Mouse (Mus musculus) liver, embryonic 16.5 days (tissue): ENCODE data around the gene Tmtc1. TPM values are rescaled to one million over a fixed set of nuclear protein-coding genes. Genes with fewer than 3 reads are reported as not detected.

Source experiments
- ATAC-seq: fragments of 200-750 bp; cut with Nextera tagmentation; 2 replicates; pipeline ENCODE4 v1.8.0; 2017; ENCODE audit warnings: low read depth, mild to moderate bottlenecking, moderate number of reproducible peaks, moderate library complexity
- H3K27ac ChIP-seq: fragments of 300-500 bp; sonication (generic); 2 replicates; pipeline ENCODE4 v1.5.1; 2014; ENCODE audit warnings: mild to moderate bottlenecking, low read length
- H3K27me3 ChIP-seq: fragments of 300-500 bp; sonication (generic); 2 replicates; pipeline ENCODE4 v1.6.1; 2014; ENCODE audit warnings: low read depth, low read length, mixed read lengths; ENCODE audit not compliant: control insufficient read depth, insufficient read depth
- H3K36me3 ChIP-seq: fragments of 300-500 bp; sonication (generic); 2 replicates; pipeline ENCODE4 v1.6.1; 2014; ENCODE audit warnings: mild to moderate bottlenecking; ENCODE audit not compliant: control insufficient read depth, insufficient read depth
- H3K4me1 ChIP-seq: fragments of 300-500 bp; sonication (generic); 2 replicates; pipeline ENCODE4 v1.6.1; 2014; ENCODE audit warnings: low read depth, low read length, mixed read lengths; ENCODE audit not compliant: control insufficient read depth
- H3K4me2 ChIP-seq: fragments of 300-500 bp; sonication (generic); 2 replicates; pipeline ENCODE4 v1.6.1; 2014; ENCODE audit warnings: low read depth, low read length, mixed read lengths
- H3K4me3 ChIP-seq: fragments of 300-500 bp; sonication (generic); 2 replicates; pipeline ENCODE4 v1.5.1; 2014; ENCODE audit warnings: low read depth, mild to moderate bottlenecking, low read length
- H3K9ac ChIP-seq: fragments of 300-500 bp; sonication (generic); 2 replicates; pipeline ENCODE4 v1.6.1; 2014; ENCODE audit warnings: low read depth, low read length
- H3K9me3 ChIP-seq: fragments of 300-500 bp; sonication (generic); replicated peaks from 2 replicates; pipeline ENCODE4 v1.6.1; 2016; ENCODE audit warnings: low read length; ENCODE audit not compliant: control insufficient read depth
- WGBS: fragments of 180-500 bp; shearing (Covaris S2); extraction: QIAGEN DNeasy Blood & Tissue Kit; methylation state at CpG from one replicate; pipeline ENCODE4 v1.1.7; 2014; ENCODE audit not compliant: insufficient replicate concordance; 5-methylcytosine and 5-hydroxymethylcytosine counted together
- polyA plus RNA-seq: library from polyadenylated mRNA; unstranded; fragments of >200 nt; fragmentation: Nextera tagmentation; extraction: Ambion mirVana; gene quantifications from 2 replicates; pipeline ENCODE4 v1.2.1, GENCODE M21; 2015

Gene Tmtc1
- polyA plus RNA-seq, 1 experiment from 2014 or later: 0.06 TPM

GRCm38 (mm10) chr6:148296418-148296817, 147.8 kb downstream of the Tmtc1 start:
- no peak overlapping the region for H3K27ac ChIP-seq
- H3K27me3 ChIP-seq: no peaks in the 10 kb centered on the region
- H3K4me2 ChIP-seq: no peak overlapping the region
- H3K9me3 ChIP-seq: no peaks in the 10 kb centered on the region
- H3K36me3 ChIP-seq: no peaks in the 10 kb centered on the region
- ATAC-seq: no peak
- no peak overlapping the region for H3K9ac ChIP-seq
- no peaks in the 10 kb centered on the region for H3K4me1 ChIP-seq
- H3K4me3 ChIP-seq: no peak overlapping the region

DNA sequence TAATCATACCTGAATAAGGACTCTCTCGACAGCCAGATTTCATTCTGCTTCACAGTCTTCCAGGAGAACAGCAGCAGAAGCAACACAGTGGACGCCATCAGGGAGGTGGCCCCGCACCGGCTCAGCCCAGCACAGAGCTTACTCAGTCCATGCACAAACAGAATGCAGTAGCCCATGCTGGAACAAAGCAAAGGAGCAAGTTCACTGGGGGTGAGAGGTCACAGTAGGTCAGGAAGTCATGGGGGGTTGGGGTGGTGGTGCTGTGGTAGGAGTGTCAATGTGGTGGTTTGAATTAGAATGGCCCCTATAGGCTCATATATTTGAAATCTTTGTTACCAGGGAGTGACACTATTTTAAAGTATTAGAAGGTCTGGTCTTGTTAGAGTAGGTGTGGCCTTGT, 149.7 kb downstream of the Tmtc1 start:
- WGBS: 56% methylated on average over 4 of the region's 4 CpGs
- Histone ChIP-seq H3K27ac (no peak overlapping the region), H3K9ac (no peak overlapping the region), H3K4me1 (no peaks in the 10 kb centered on the region), H3K27me3 (no peaks in the 10 kb centered on the region), H3K9me3 (no peaks in the 10 kb centered on the region), H3K4me2 (no peak overlapping the region), H3K36me3 (no peaks in the 10 kb centered on the region), H3K4me3 (no peak overlapping the region)
- ATAC-seq: peak; percentile 71

- no peaks in the 10 kb centered on the region for H3K36me3 ChIP-seq
- ATAC-seq: no peak
- no peaks in the 10 kb centered on the region for H3K27me3 ChIP-seq
Measured at GRCm38 (mm10) chr6:148290865-148291264, 153.3 kb downstream of the Tmtc1 start.

DNA sequence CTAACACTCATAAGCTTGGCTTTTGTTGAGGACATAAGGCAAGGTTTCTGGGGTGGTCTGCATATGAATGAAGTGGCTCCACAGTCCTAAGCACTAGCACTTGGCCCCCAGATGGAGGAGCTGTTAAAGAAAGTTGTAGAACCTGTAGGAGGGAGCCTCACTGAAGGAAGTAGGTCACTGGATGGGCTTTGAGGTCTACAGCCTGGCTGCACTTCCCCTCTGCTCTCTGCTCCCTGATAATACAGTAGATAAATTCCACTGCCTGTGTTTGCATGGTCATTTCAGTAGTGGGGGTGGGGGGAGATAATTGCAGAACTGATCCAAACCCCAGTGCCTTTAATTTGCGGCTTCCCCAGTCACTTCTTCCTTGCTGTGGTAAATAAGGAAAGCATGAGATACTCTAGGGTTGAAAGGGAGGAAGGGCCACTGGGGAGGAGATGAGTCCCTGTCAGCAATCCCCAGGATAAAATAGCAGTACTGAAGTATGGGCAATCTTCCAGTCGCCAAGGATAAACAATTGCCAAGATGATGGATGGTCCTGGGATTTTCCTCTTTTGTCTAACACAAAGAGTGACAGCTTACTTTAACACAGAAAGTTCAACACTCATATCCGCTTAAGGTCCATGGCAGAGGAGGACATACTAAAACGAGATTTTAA, 160.8 kb downstream of the Tmtc1 start:
- no peak for ATAC-seq
- H3K4me3 ChIP-seq: no peak overlapping the region
- H3K27me3 ChIP-seq: no peaks in the 10 kb centered on the region
- no peak overlapping the region for H3K27ac ChIP-seq
- no peaks in the 10 kb centered on the region for H3K36me3 ChIP-seq
- H3K4me2 ChIP-seq: no peak overlapping the region
- no peaks in the 10 kb centered on the region for H3K9me3 ChIP-seq
- no peaks in the 10 kb centered on the region for H3K4me1 ChIP-seq
- no peak overlapping the region for H3K9ac ChIP-seq
- 41% methylated on average over 4 of the region's 4 CpGs for WGBS

More at GRCm38 (mm10) chr6:148290865-148291264, 153.3 kb downstream of the Tmtc1 start:
- Histone ChIP-seq H3K9ac (no peak overlapping the region), H3K4me1 (no peaks in the 10 kb centered on the region), H3K4me2 (no peak overlapping the region), H3K9me3 (no peaks in the 10 kb centered on the region), H3K27ac (no peak overlapping the region), H3K4me3 (no peak overlapping the region)

- H3K4me3 ChIP-seq: no peak overlapping the region
- H3K27ac ChIP-seq: no peak overlapping the region
- H3K4me1 ChIP-seq: no peaks in the 10 kb centered on the region
- H3K27me3 ChIP-seq: no peaks in the 10 kb centered on the region
- ATAC-seq: no peak
- H3K9ac ChIP-seq: no peak overlapping the region
- no peaks in the 10 kb centered on the region for H3K36me3 ChIP-seq
- H3K4me2 ChIP-seq: no peak overlapping the region
- 74% methylated on average over 6 of the region's 6 CpGs for WGBS
- H3K9me3 ChIP-seq: no peaks in the 10 kb centered on the region
Measured at GRCm38 (mm10) chr6:148279240-148279639, 164.9 kb downstream of the Tmtc1 start.

DNA sequence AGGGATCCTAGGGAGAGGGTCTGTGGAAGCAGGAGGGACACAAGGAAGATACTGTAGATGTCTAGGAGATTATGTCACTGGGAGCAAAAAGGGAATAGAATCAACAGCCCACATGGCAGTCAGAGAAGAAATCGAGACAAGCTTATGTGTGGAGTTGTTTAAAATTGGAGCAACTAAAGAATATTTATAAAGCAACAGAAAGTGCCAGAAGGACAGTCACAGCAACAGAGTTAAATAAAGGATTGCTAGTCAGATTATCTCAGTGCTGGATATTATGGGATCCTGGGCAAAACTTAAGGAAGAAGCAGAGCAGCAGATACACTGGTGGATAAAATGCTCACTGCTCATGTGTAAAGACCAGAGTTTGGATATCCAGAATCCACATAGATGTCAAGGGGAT, 167.8 kb downstream of the Tmtc1 start:
- Histone ChIP-seq H3K4me2 (no peak overlapping the region), H3K9me3 (no peaks in the 10 kb centered on the region), H3K27ac (no peak overlapping the region), H3K27me3 (no peaks in the 10 kb centered on the region), H3K4me1 (no peaks in the 10 kb centered on the region), H3K9ac (no peak overlapping the region), H3K36me3 (no peaks in the 10 kb centered on the region), H3K4me3 (no peak overlapping the region)
- ATAC-seq: no peak
- 52% methylated on average over 1 of the region's 1 CpGs for WGBS

- Histone ChIP-seq H3K27me3 (no peaks in the 10 kb centered on the region), H3K4me2 (no peak overlapping the region), H3K4me1 (no peaks in the 10 kb centered on the region), H3K27ac (no peak overlapping the region), H3K9ac (no peak overlapping the region), H3K9me3 (no peaks in the 10 kb centered on the region), H3K4me3 (no peak overlapping the region), H3K36me3 (no peaks in the 10 kb centered on the region)
- ATAC-seq: no peak
- 55% methylated on average over 4 of the region's 4 CpGs for WGBS
Measured at GRCm38 (mm10) chr6:148275046-148275445, 169.1 kb downstream of the Tmtc1 start.

DNA sequence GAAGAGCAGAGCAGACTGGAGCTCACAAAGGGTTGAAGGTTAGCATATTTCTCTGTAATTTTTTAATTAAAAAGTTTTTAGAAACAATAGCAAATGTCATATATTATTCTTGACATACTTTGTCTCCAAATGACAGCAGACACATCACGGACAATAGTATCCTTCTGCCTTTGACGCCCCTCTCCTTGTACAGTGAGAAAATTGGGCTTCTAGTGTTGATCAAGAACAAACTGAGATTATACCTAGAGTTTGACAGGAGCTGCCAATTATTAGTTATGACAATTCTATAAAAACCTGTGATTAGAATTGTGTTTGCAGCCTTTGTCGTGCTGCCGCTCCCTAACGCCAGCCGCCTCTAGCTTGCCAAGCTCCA, 183.5 kb downstream of the Tmtc1 start:
- Histone ChIP-seq H3K36me3 (no peaks in the 10 kb centered on the region), H3K4me3 (no peak overlapping the region), H3K9ac (no peak overlapping the region), H3K4me1 (no peaks in the 10 kb centered on the region), H3K4me2 (no peak overlapping the region), H3K9me3 (no peaks in the 10 kb centered on the region), H3K27ac (no peak overlapping the region), H3K27me3 (no peaks in the 10 kb centered on the region)
- WGBS: 82% methylated on average over 6 of the region's 6 CpGs
- no peak for ATAC-seq

DNA sequence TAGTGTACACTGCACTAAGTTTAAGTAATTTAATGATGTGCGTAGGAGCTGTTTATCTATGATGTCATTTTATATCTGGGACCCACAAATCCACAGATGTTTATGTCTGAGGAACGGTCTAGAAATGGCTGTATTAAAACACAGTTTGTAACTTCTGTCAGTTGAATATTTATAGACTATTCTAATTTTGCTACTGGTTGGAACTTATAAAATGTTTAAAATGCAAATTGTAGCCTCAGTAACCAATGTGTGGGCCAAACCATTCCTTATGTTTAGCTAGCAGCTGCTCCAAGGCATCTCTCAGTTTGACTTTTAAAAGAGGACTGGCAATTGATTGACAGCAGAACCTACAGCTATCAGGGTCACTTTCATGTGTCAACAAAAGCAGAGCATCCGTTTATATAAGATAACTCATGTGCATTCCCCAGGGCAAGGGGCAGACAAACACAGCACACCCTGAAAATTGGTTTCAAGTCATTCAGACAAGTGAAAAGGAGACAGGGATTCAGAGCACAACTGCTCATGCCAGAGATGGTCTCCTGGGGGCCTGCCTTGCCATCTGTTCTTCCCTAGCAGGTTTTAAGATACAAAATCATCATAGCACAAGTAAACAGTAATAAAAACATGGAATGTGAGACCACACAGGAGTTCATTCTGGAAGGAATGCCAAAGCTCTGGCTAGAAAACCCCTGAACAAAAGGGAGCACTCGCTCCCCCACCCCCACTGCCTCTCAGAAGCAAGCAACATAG, 184.0 kb downstream of the Tmtc1 start:
- Histone ChIP-seq H3K27me3 (no peaks in the 10 kb centered on the region), H3K36me3 (no peaks in the 10 kb centered on the region), H3K4me1 (no peaks in the 10 kb centered on the region), H3K4me2 (no peak overlapping the region), H3K9ac (no peak overlapping the region), H3K4me3 (no peak overlapping the region), H3K9me3 (no peaks in the 10 kb centered on the region), H3K27ac (no peak overlapping the region)
- 51% methylated on average over 4 of the region's 4 CpGs for WGBS
- ATAC-seq: peak; percentile 35; the same call in 1 of the 2 replicates
